Mouse (Mus musculus) heart, embryonic 14.5 days (tissue): ENCODE results near the gene Uimc1. TPM values are rescaled to one million over a fixed set of nuclear protein-coding genes. Genes with fewer than 3 reads are reported as not detected.

Experiments
- polyA plus RNA-seq: library from polyadenylated mRNA; unstranded; fragments of >200 nt; fragmentation: Nextera tagmentation; extraction: Ambion mirVana; gene quantifications from 2 replicates; pipeline ENCODE4 v1.2.1, GENCODE M21; 2014

The Uimc1 gene
- polyA plus RNA-seq, 1 experiment from 2014 or later = 19.3 TPM

Other genes starting within 250 kb of the Uimc1 start
- 2.3 and 2.7 TPM in 2 replicates for gene Unc5a, start 150.9 kb downstream of the Uimc1 start, polyA plus RNA-seq
- 0.72 and 1.0 TPM in 2 replicates for gene Hk3, start 78.9 kb downstream of the Uimc1 start, polyA plus RNA-seq
- 22.3 and 22.8 TPM in 2 replicates for gene Zfp346, start 5.0 kb upstream of the Uimc1 start, polyA plus RNA-seq
- not detected in 2 replicates for gene Gm17617, start 33.2 kb upstream of the Uimc1 start, polyA plus RNA-seq
- 0.39 and 0.40 TPM in 2 replicates for gene Fgfr4, start 52.3 kb upstream of the Uimc1 start, polyA plus RNA-seq
- 53.5 and 57.3 TPM in 2 replicates for gene Nsd1, start 109.5 kb upstream of the Uimc1 start, polyA plus RNA-seq
- 369 and 389 TPM in 2 replicates for gene Prelid1, start 220.2 kb upstream of the Uimc1 start, polyA plus RNA-seq
- gene Rab24, start 221.6 kb upstream of the Uimc1 start, polyA plus RNA-seq = 73.1 and 78.7 TPM in 2 replicates
- 20.4 and 22.3 TPM in 2 replicates for gene Mxd3, start 229.5 kb upstream of the Uimc1 start, polyA plus RNA-seq